Mouse (Mus musculus) thymus, adult 2 months (tissue): ENCODE results near the gene Tbx6. TPM values are rescaled to one million over a fixed set of nuclear protein-coding genes. Genes with fewer than 3 reads are reported as not detected.

Experiments used
- DNase-seq: peaks from one replicate; pipeline ENCODE4 v3.0.0; 2021
- H3K27ac ChIP-seq: fragments of 200-500 bp; 2 replicates; pipeline ENCODE4 v1.5.1; 2012; ENCODE audit warnings: low read length, control low read depth; ENCODE audit not compliant: control insufficient read depth, insufficient read depth
- H3K27me3 ChIP-seq: fragments of 200-500 bp; 2 replicates; pipeline ENCODE4 v1.6.1; 2012; ENCODE audit warnings: mild to moderate bottlenecking, low read length, moderate library complexity, mixed read lengths; ENCODE audit not compliant: control insufficient read depth, insufficient read depth
- H3K36me3 ChIP-seq: fragments of 200-500 bp; 2 replicates; pipeline ENCODE4 v1.6.1; 2012; ENCODE audit warnings: mild to moderate bottlenecking, low read length, moderate library complexity; ENCODE audit not compliant: control insufficient read depth, insufficient read depth
- H3K4me1 ChIP-seq: fragments of 200-500 bp; replicated peaks from 2 replicates; pipeline ENCODE4 v1.6.1; 2012; ENCODE audit warnings: low read length; ENCODE audit not compliant: control insufficient read depth, insufficient read depth
- H3K4me3 ChIP-seq: fragments of 200-500 bp; 2 replicates; pipeline ENCODE4 v1.5.1; 2012; ENCODE audit warnings: mild to moderate bottlenecking, low read length, control low read depth, moderate library complexity; ENCODE audit not compliant: control insufficient read depth, insufficient read depth
- CTCF ChIP-seq: fragments of 200-500 bp; IDR thresholded peaks from 2 replicates; pipeline ENCODE4 v1.5.1; 2012; ENCODE audit warnings: mild to moderate bottlenecking, control low read depth, low read length, moderate library complexity, borderline replicate concordance; ENCODE audit not compliant: control insufficient read depth, poor library complexity, insufficient read depth; ENCODE audit errors: extremely low read depth
- POLR2A ChIP-seq: fragments of 200-500 bp; IDR thresholded peaks from 2 replicates; pipeline ENCODE4 v1.6.1; 2012; ENCODE audit warnings: mild to moderate bottlenecking, low read length, control low read depth, moderate library complexity; ENCODE audit not compliant: control insufficient read depth, poor library complexity, insufficient read depth; ENCODE audit errors: extremely low read depth
- WGBS: fragments of 180-500 bp; shearing (Covaris S2); methylation state at CpG from one replicate; pipeline ENCODE4 v1.1.7; 2018; 5-methylcytosine and 5-hydroxymethylcytosine counted together
- polyA plus RNA-seq: library from polyadenylated mRNA; depleted of rRNA; stranded (reverse); fragments of >200 nt; gene quantifications from 2 replicates; pipeline ENCODE4 v1.2.3, GENCODE M21; 2012

Tbx6 gene
- polyA plus RNA-seq, 1 experiment: 37.9 TPM

DNA sequence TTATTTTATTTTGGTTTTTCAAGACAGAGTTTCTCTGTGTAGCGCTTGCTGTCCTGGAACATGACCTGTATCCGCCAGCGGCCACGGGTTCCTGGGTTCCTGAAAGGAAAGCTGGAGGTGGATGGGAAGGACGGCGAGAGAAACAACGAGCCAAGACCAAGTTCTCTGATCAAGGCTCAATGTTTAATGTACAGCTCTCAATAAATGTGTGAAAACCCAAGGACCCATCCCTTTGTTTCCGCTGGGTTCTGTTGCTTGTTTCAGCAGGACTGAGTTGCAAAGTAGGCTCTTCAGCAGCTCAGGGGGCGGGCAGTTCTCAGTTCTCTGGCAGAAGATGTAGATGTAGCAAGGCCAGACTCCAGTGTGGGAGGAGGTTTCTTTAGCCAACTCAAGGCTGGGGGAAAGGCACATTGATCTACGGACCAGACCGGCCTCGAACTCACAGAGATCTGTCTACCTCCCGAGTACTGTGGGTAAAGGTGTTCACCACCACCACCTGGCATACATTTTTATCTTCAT is 39.3 kb upstream of the Tbx6 start:
- H3K27me3 ChIP-seq: no peaks in the 10 kb centered on the region
- H3K4me3 ChIP-seq: no peak overlapping the region
- DNase-seq: no peak
- H3K4me1 ChIP-seq: no peaks in the 10 kb centered on the region
- H3K27ac ChIP-seq: no peak overlapping the region
- TF ChIP-seq CTCF: no peak
- no peak for TF ChIP-seq POLR2A
- no peaks in the 10 kb centered on the region for H3K36me3 ChIP-seq
- 95% methylated on average over 13 of the region's 13 CpGs for WGBS

GRCm38 (mm10) chr7:126746066-126746465 is 35.2 kb upstream of the Tbx6 start:
- TF ChIP-seq CTCF: no peak
- no peak for TF ChIP-seq POLR2A
- Histone ChIP-seq H3K27me3 (no peaks in the 10 kb centered on the region), H3K4me3 (no peak overlapping the region), H3K27ac (no peak overlapping the region), H3K4me1 (peaks cover 5% of the 10 kb centered on the region; the same call in 1 of the 2 replicates), H3K36me3 (no peaks in the 10 kb centered on the region)
- 69% methylated on average over 12 of the region's 12 CpGs for WGBS
- no peak for DNase-seq

DNA sequence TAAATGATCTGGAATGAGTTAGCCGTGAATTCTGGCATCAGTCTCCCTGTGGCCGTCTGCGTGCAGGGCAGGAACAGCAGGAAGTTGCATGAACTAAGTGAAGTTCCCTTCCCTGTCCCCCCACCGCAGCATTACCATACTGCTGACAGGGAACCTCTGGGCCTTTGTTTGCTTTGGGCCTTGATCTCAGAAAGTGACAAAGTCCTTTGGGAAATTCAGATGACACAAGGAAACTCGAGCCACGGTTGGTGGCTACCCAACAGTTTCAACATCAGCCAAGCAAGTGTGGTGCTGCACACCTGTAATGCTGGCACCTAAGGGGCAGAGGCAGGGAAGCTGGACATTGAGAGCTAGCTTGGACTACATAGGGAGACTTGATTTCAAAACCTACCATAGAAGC is 34.5 kb upstream of the Tbx6 start:
- no peak for TF ChIP-seq POLR2A
- no peak for TF ChIP-seq CTCF
- no peak overlapping the region for H3K4me3 ChIP-seq
- H3K36me3 ChIP-seq: no peaks in the 10 kb centered on the region
- peaks cover 5% of the 10 kb centered on the region; the same call in 1 of the 2 replicates for H3K4me1 ChIP-seq
- no peak overlapping the region for H3K27ac ChIP-seq
- 18% methylated on average over 6 of the region's 6 CpGs for WGBS
- H3K27me3 ChIP-seq: no peaks in the 10 kb centered on the region
- no peak for DNase-seq

- no peak overlapping the region for H3K4me3 ChIP-seq
- H3K4me1 ChIP-seq: peaks cover 5% of the 10 kb centered on the region; the same call in 1 of the 2 replicates
- no peaks in the 10 kb centered on the region for H3K36me3 ChIP-seq
- H3K27me3 ChIP-seq: no peaks in the 10 kb centered on the region
- no peak for TF ChIP-seq POLR2A
- TF ChIP-seq CTCF: no peak
- 92% methylated on average over 7 of the region's 7 CpGs for WGBS
- no peak for DNase-seq
- H3K27ac ChIP-seq: no peak overlapping the region
Measured at GRCm38 (mm10) chr7:126748824-126749223, 32.5 kb upstream of the Tbx6 start.

DNA sequence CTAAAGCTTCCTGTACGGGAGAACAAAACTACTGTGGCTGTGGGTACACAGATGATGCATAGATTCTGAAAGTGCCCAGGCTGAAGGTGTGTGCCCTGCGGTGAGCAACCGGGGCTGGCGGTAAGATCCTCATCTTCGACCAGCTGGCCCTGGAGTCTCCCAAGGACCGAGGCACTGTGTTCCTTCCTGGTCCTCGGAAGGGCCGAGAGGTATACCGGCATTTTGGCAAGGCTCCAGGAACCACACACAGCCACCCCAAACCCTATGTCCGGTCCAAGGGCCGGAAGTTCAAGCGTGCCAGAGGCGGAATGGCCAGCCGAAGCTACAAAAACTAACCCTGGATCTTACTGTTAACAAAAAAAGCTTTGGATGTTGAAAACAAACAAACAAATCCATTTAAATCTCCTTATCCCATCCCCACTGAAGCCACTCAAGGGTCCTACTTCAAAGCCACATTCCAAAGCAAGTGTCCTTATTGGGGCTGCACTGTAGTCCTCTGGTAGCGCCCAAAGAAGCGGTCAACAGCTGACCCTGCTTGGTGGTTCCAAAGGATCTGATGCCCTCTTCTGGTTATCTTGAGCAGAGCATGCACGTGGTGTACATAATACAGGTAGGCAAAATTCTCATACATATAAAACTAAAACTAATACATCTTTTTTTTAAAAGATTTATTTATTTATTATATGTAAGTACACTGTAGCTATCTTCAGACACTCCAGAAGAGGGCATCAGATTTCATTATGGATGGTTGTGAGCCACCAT is 31.5 kb upstream of the Tbx6 start:
- TF ChIP-seq CTCF (no peak), POLR2A (no peak)
- Histone ChIP-seq H3K27me3 (no peaks in the 10 kb centered on the region), H3K4me1 (peaks cover 10% of the 10 kb centered on the region), H3K27ac (no peak overlapping the region), H3K4me3 (no peak overlapping the region), H3K36me3 (no peaks in the 10 kb centered on the region)
- DNase-seq: no peak
- 97% methylated on average over 17 of the region's 17 CpGs for WGBS

GRCm38 (mm10) chr7:126754866-126755265 is 26.4 kb upstream of the Tbx6 start:
- no peak overlapping the region for H3K27ac ChIP-seq
- DNase-seq: peak; percentile 63
- peaks cover 7% of the 10 kb centered on the region for H3K4me1 ChIP-seq
- no peak for TF ChIP-seq POLR2A
- peak; percentile 86; the same call in 1 of the 2 replicates for TF ChIP-seq CTCF
- no peaks in the 10 kb centered on the region for H3K27me3 ChIP-seq
- H3K36me3 ChIP-seq: no peaks in the 10 kb centered on the region
- no peak overlapping the region for H3K4me3 ChIP-seq
- WGBS: 6% methylated on average over 9 of the region's 9 CpGs

- H3K27ac ChIP-seq: no peak overlapping the region
- no peak overlapping the region for H3K4me3 ChIP-seq
- no peak for DNase-seq
- H3K27me3 ChIP-seq: no peaks in the 10 kb centered on the region
- no peaks in the 10 kb centered on the region for H3K36me3 ChIP-seq
- WGBS: 89% methylated on average over 7 of the region's 7 CpGs
- TF ChIP-seq POLR2A (no peak), CTCF (no peak)
- H3K4me1 ChIP-seq: peaks cover 16% of the 10 kb centered on the region
Measured at GRCm38 (mm10) chr7:126758539-126758938, 22.7 kb upstream of the Tbx6 start.
